Mouse (Mus musculus) midbrain, embryonic 13.5 days (tissue): ENCODE results near the gene Gm11037. TPM values are rescaled to one million over a fixed set of nuclear protein-coding genes. Genes with fewer than 3 reads are reported as not detected.

Experiments
- ATAC-seq: fragments of 200-750 bp; cut with Nextera tagmentation; 2 replicates; pipeline ENCODE4 v1.8.0; 2017; ENCODE audit warnings: mild to moderate bottlenecking, moderate TSS enrichment, moderate library complexity
- H3K27ac ChIP-seq: fragments of 300-500 bp; sonication (generic); 2 replicates; pipeline ENCODE4 v1.5.1; 2015; ENCODE audit warnings: inconsistent platforms, mild to moderate bottlenecking, moderate library complexity
- H3K27me3 ChIP-seq: fragments of 300-500 bp; sonication (generic); 2 replicates; pipeline ENCODE4 v1.6.1; 2015; ENCODE audit warnings: mild to moderate bottlenecking, inconsistent platforms
- H3K36me3 ChIP-seq: fragments of 300-500 bp; sonication (generic); 2 replicates; pipeline ENCODE4 v1.6.1; 2015; ENCODE audit warnings: mild to moderate bottlenecking, inconsistent platforms
- H3K4me1 ChIP-seq: fragments of 300-500 bp; sonication (generic); replicated peaks from 2 replicates; pipeline ENCODE4 v1.6.1; 2015; ENCODE audit warnings: inconsistent platforms
- H3K4me2 ChIP-seq: fragments of 300-500 bp; sonication (generic); replicated peaks from 2 replicates; pipeline ENCODE4 v1.6.1; 2015; ENCODE audit warnings: moderate library complexity, mild to moderate bottlenecking, inconsistent platforms
- H3K4me3 ChIP-seq: fragments of 300-500 bp; sonication (generic); replicated peaks from 2 replicates; pipeline ENCODE4 v1.5.1; 2015; ENCODE audit warnings: mild to moderate bottlenecking, inconsistent platforms
- H3K9ac ChIP-seq: fragments of 300-500 bp; sonication (generic); replicated peaks from 2 replicates; pipeline ENCODE4 v1.6.1; 2015; ENCODE audit warnings: mild to moderate bottlenecking, inconsistent platforms
- H3K9me3 ChIP-seq: fragments of 300-500 bp; sonication (generic); 2 replicates; pipeline ENCODE4 v1.6.1; 2016; ENCODE audit warnings: mild to moderate bottlenecking, inconsistent platforms
- WGBS: fragments of 180-500 bp; shearing (Covaris S2); methylation state at CpG from one replicate; pipeline ENCODE4 v1.1.7; 2015; 5-methylcytosine and 5-hydroxymethylcytosine counted together
- polyA plus RNA-seq: library from polyadenylated mRNA; unstranded; fragments of >200 nt; fragmentation: Nextera tagmentation; extraction: Ambion mirVana; gene quantifications from 2 replicates; pipeline ENCODE4 v1.2.1, GENCODE M21; 2015

Gene Gm11037
- polyA plus RNA-seq, 1 experiment from 2014 or later = not detected

GRCm38 (mm10) chr2:131159938-131160581 is 26.8 kb downstream of the Gm11037 start, which contains the start of gene 1700037H04Rik:
Gene 1700037H04Rik, minus strand, starts transcription at chr2:131160081.
- Histone ChIP-seq H3K27ac (peak within 1 kb of the TSS; percentile 97), H3K36me3 (peaks cover 6% of the 10 kb centered on the region; the same call in 1 of the 2 replicates), H3K4me3 (peak within 1 kb of the TSS; percentile 68), H3K4me1 (peaks cover 44% of the 10 kb centered on the region), H3K27me3 (no peaks in the 10 kb centered on the region), H3K9me3 (no peaks in the 10 kb centered on the region), H3K9ac (peak within 1 kb of the TSS; percentile 83), H3K4me2 (peak within 1 kb of the TSS; percentile 79)
- under 1% methylated on average over 54 of the region's 54 CpGs for WGBS
- peak; percentile 96 for ATAC-seq

- Histone ChIP-seq H3K4me1 (peaks cover 44% of the 10 kb centered on the region), H3K27me3 (no peaks in the 10 kb centered on the region), H3K27ac (peak overlapping the region; percentile 97), H3K4me2 (peak overlapping the region; percentile 79), H3K36me3 (no peaks in the 10 kb centered on the region), H3K4me3 (peak overlapping the region; percentile 68), H3K9ac (peak overlapping the region; percentile 80), H3K9me3 (no peaks in the 10 kb centered on the region)
- WGBS = under 1% methylated on average over 17 of the region's 17 CpGs
- ATAC-seq = 0 out of 2 replicates have a peak, but pooled peaks have one; percentile 1
Measured at GRCm38 (mm10) chr2:131160671-131161111, 27.4 kb downstream of the Gm11037 start.

GRCm38 (mm10) chr2:131163924-131164323 is 30.6 kb downstream of the Gm11037 start:
- no peak overlapping the region for H3K27ac ChIP-seq
- no peaks in the 10 kb centered on the region for H3K36me3 ChIP-seq
- WGBS = 76% methylated on average over 7 of the region's 7 CpGs
- ATAC-seq = no peak
- no peaks in the 10 kb centered on the region for H3K27me3 ChIP-seq
- H3K4me2 ChIP-seq = no peak overlapping the region
- H3K4me3 ChIP-seq = no peak overlapping the region
- H3K9me3 ChIP-seq = no peaks in the 10 kb centered on the region
- H3K9ac ChIP-seq = no peak overlapping the region
- peaks cover 15% of the 10 kb centered on the region for H3K4me1 ChIP-seq

GRCm38 (mm10) chr2:131166172-131166571 is 32.9 kb downstream of the Gm11037 start:
- Histone ChIP-seq H3K4me3 (no peak overlapping the region), H3K9ac (no peak overlapping the region), H3K4me1 (peaks cover 8% of the 10 kb centered on the region), H3K27ac (no peak overlapping the region), H3K9me3 (no peaks in the 10 kb centered on the region), H3K36me3 (peaks cover 5% of the 10 kb centered on the region; the same call in 1 of the 2 replicates), H3K4me2 (no peak overlapping the region), H3K27me3 (peaks cover 10% of the 10 kb centered on the region)
- ATAC-seq = no peak
- 89% methylated on average over 2 of the region's 2 CpGs for WGBS

GRCm38 (mm10) chr2:131167984-131168383 is 34.7 kb downstream of the Gm11037 start:
- Histone ChIP-seq H3K4me1 (peaks cover 14% of the 10 kb centered on the region; the same call in 1 of the 2 replicates), H3K27me3 (peaks cover 28% of the 10 kb centered on the region), H3K4me2 (no peak overlapping the region), H3K36me3 (peaks cover 10% of the 10 kb centered on the region), H3K27ac (no peak overlapping the region), H3K4me3 (no peak overlapping the region), H3K9me3 (no peaks in the 10 kb centered on the region), H3K9ac (no peak overlapping the region)
- no peak for ATAC-seq
- 92% methylated on average over 6 of the region's 6 CpGs for WGBS

- H3K36me3 ChIP-seq = peaks cover 10% of the 10 kb centered on the region
- H3K4me2 ChIP-seq = no peak overlapping the region
- H3K9ac ChIP-seq = no peak overlapping the region
- no peaks in the 10 kb centered on the region for H3K9me3 ChIP-seq
- H3K4me3 ChIP-seq = no peak overlapping the region
- H3K4me1 ChIP-seq = peaks cover 23% of the 10 kb centered on the region
- H3K27me3 ChIP-seq = peaks cover 36% of the 10 kb centered on the region
- no peak for ATAC-seq
- no peak overlapping the region for H3K27ac ChIP-seq
- 39% methylated on average over 1 of the region's 1 CpGs for WGBS
Measured at GRCm38 (mm10) chr2:131168914-131169313, 35.6 kb downstream of the Gm11037 start.

- no peak for ATAC-seq
- peaks cover 10% of the 10 kb centered on the region for H3K36me3 ChIP-seq
- no peak overlapping the region for H3K4me3 ChIP-seq
- H3K4me2 ChIP-seq = no peak overlapping the region
- H3K9ac ChIP-seq = 0 out of 2 replicates have a peak overlapping the region, but pooled peaks have one; percentile 25
- H3K27ac ChIP-seq = no peak overlapping the region
- peaks cover 43% of the 10 kb centered on the region for H3K4me1 ChIP-seq
- H3K27me3 ChIP-seq = peaks cover 36% of the 10 kb centered on the region
- WGBS = 16% methylated on average over 9 of the region's 9 CpGs
- no peaks in the 10 kb centered on the region for H3K9me3 ChIP-seq
Measured at GRCm38 (mm10) chr2:131170936-131171335, 37.6 kb downstream of the Gm11037 start.

- Histone ChIP-seq H3K27ac (no peak overlapping the region), H3K4me3 (no peak overlapping the region), H3K4me2 (peak overlapping the region; percentile 18), H3K27me3 (peaks cover 36% of the 10 kb centered on the region), H3K9ac (peak overlapping the region; percentile 25; the same call in 1 of the 2 replicates), H3K4me1 (peaks cover 49% of the 10 kb centered on the region), H3K36me3 (peaks cover 10% of the 10 kb centered on the region), H3K9me3 (no peaks in the 10 kb centered on the region)
- no peak for ATAC-seq
- 7% methylated on average over 43 of the region's 43 CpGs for WGBS
Measured at GRCm38 (mm10) chr2:131171401-131172104, 38.3 kb downstream of the Gm11037 start.

GRCm38 (mm10) chr2:131172322-131172721 is 39.0 kb downstream of the Gm11037 start:
- ATAC-seq = no peak
- Histone ChIP-seq H3K4me2 (no peak overlapping the region), H3K4me1 (peaks cover 56% of the 10 kb centered on the region), H3K36me3 (peaks cover 12% of the 10 kb centered on the region), H3K9me3 (no peaks in the 10 kb centered on the region), H3K27me3 (peaks cover 36% of the 10 kb centered on the region), H3K9ac (no peak overlapping the region), H3K27ac (no peak overlapping the region), H3K4me3 (no peak overlapping the region)
- 54% methylated on average over 9 of the region's 9 CpGs for WGBS

- Histone ChIP-seq H3K36me3 (peaks cover 21% of the 10 kb centered on the region), H3K9me3 (no peaks in the 10 kb centered on the region), H3K4me3 (peak overlapping the region; percentile 45), H3K4me2 (peak overlapping the region; percentile 81), H3K27me3 (peaks cover 36% of the 10 kb centered on the region), H3K4me1 (peaks cover 75% of the 10 kb centered on the region), H3K9ac (peak overlapping the region; percentile 50; the same call in 1 of the 2 replicates), H3K27ac (0 out of 2 replicates have a peak overlapping the region, but pooled peaks have one; percentile 14)
- ATAC-seq = peak; percentile 57
- WGBS = 3% methylated on average over 11 of the region's 11 CpGs
Measured at GRCm38 (mm10) chr2:131174700-131175099, 41.4 kb downstream of the Gm11037 start.

GRCm38 (mm10) chr2:131175286-131175944 is 42.1 kb downstream of the Gm11037 start:
- no peak overlapping the region for H3K9ac ChIP-seq
- H3K4me2 ChIP-seq = peak overlapping the region; percentile 81; the same call in 1 of the 2 replicates
- H3K4me3 ChIP-seq = no peak overlapping the region
- peaks cover 21% of the 10 kb centered on the region for H3K36me3 ChIP-seq
- H3K27ac ChIP-seq = 0 out of 2 replicates have a peak overlapping the region, but pooled peaks have one; percentile 14
- WGBS = 73% methylated on average over 3 of the region's 3 CpGs
- no peaks in the 10 kb centered on the region for H3K9me3 ChIP-seq
- H3K4me1 ChIP-seq = peaks cover 75% of the 10 kb centered on the region
- no peak for ATAC-seq
- peaks cover 33% of the 10 kb centered on the region for H3K27me3 ChIP-seq
